Mouse (Mus musculus) kidney, postnatal 4 days (tissue): ENCODE data around the gene Sp140.
"Not testable (repeated sequence)": the region's sequence is repeated elsewhere in the genome, so short reads cannot be mapped to it uniquely, and the experiment has no call there.

Source experiments
- DNase-seq, 2 experiments: peaks; one replicate each; pipeline ENCODE4 v3.0.0; 2021; ENCODE audit warnings: mixed read lengths in 2 of 2

The Sp140 gene

GRCm38 (mm10) chr1:85600078-85600477 lies at the start of gene Sp140:
TSS of gene Sp140 (plus strand) at chr1:85600378.
- not testable (repeated sequence) for DNase-seq

GRCm38 (mm10) chr1:85555261-85555660 lies 44.9 kb upstream of the Sp140 start:
- peak; percentile 4 to 5 for DNase-seq

GRCm38 (mm10) chr1:85573554-85573953 lies 26.6 kb upstream of the Sp140 start:
- not testable (repeated sequence) for DNase-seq

- DNase-seq, result not testable (repeated sequence)
Measured at GRCm38 (mm10) chr1:85575376-85575775, 24.8 kb upstream of the Sp140 start, which contains the start of gene G530012D18Rik. TSS of gene G530012D18Rik (plus strand) at chr1:85575676.

GRCm38 (mm10) chr1:85578372-85579010 lies 21.7 kb upstream of the Sp140 start:
- not testable (repeated sequence) for DNase-seq

- DNase-seq, result not testable (repeated sequence)
Measured at GRCm38 (mm10) chr1:85579199-85580147, 20.7 kb upstream of the Sp140 start.

- DNase-seq, result not testable (repeated sequence)
Measured at GRCm38 (mm10) chr1:85580148-85580534, 20.0 kb upstream of the Sp140 start.

- not testable (repeated sequence) for DNase-seq
Measured at GRCm38 (mm10) chr1:85580578-85580977, 19.6 kb upstream of the Sp140 start.

- DNase-seq, result not testable (repeated sequence)
Measured at GRCm38 (mm10) chr1:85581518-85581917, 18.7 kb upstream of the Sp140 start.

GRCm38 (mm10) chr1:85588697-85589096 lies 11.5 kb upstream of the Sp140 start:
- not testable (repeated sequence) for DNase-seq

GRCm38 (mm10) chr1:85592526-85592925 lies 7.7 kb upstream of the Sp140 start:
- not testable (repeated sequence) for DNase-seq

GRCm38 (mm10) chr1:85598271-85599012 lies 1.7 kb upstream of the Sp140 start, which contains the start of gene Sp110:
TSS of gene Sp110 (minus strand) at chr1:85598817.
- DNase-seq, result not testable (repeated sequence)

GRCm38 (mm10) chr1:85600794-85601193 lies 616 bp downstream of the Sp140 start:
- DNase-seq, result peak; percentile 3 to 14

- not testable (repeated sequence) for DNase-seq
Measured at GRCm38 (mm10) chr1:85604341-85604740, 4.2 kb downstream of the Sp140 start.

GRCm38 (mm10) chr1:85608361-85608760 lies 8.2 kb downstream of the Sp140 start:
- DNase-seq, result not testable (repeated sequence)

GRCm38 (mm10) chr1:85610581-85610980 lies 10.4 kb downstream of the Sp140 start:
- peak in 1 of 2 experiments; percentile 3 for DNase-seq

GRCm38 (mm10) chr1:85615096-85615495 lies 14.9 kb downstream of the Sp140 start:
- DNase-seq, result not testable (repeated sequence)

GRCm38 (mm10) chr1:85615819-85616218 lies 15.6 kb downstream of the Sp140 start:
- not testable (repeated sequence) for DNase-seq

GRCm38 (mm10) chr1:85617161-85617560 lies 17.0 kb downstream of the Sp140 start:
- DNase-seq, result not testable (repeated sequence)

GRCm38 (mm10) chr1:85618689-85619088 lies 18.5 kb downstream of the Sp140 start:
- DNase-seq, result not testable (repeated sequence)

- DNase-seq, result not testable (repeated sequence)
Measured at GRCm38 (mm10) chr1:85636936-85637335, 36.8 kb downstream of the Sp140 start.

GRCm38 (mm10) chr1:85638144-85638543 lies 38.0 kb downstream of the Sp140 start:
- not testable (repeated sequence) for DNase-seq

- DNase-seq, result peak; percentile 19 to 29
Measured at GRCm38 (mm10) chr1:85649881-85650280, 49.7 kb downstream of the Sp140 start, which contains the start of gene Sp100. TSS of gene Sp100 (plus strand) at chr1:85649988.
